Mouse (Mus musculus): Measurements from ENCODE around the gene Pacrg. TPM values are rescaled to one million over a fixed set of nuclear protein-coding genes. Genes with fewer than 3 reads are reported as not detected.
A peak's percentile ranks its signal among the peaks of the same experiment; 100 is the strongest.

Gene Pacrg
- polyA plus RNA-seq, 1 experiment: 5.5 TPM

DNA sequence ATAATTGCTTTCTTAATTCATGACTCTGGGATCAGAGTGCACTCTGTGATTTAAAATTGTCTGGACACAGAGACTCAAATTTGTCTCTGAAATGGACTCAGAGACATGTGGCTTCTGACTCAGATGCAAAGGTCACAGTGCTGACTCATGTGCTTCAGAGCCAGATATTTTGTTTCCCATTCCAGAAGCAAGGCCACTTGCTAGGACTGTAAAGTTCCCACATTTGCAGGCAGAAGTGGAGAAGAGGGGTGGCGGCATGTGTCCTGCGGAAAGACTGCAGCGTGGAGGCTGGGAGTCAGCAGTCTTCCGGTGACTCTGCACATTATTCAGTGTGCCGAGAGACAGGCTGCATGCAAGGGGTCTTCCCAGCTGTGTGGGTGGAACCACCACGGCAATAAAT lies 137.3 kb downstream of the Pacrg start:
- Histone ChIP-seq H3K36me3 (ENCODE audit: control insufficient read depth, insufficient read depth) (no peaks in the 10 kb centered on the region), H3K79me3 (ENCODE audit: low read depth) (no peaks in the 10 kb centered on the region), H3K27me3 (ENCODE audit: control insufficient read depth, insufficient read depth, insufficient read length) (no peaks in the 10 kb centered on the region), H3K79me2 (ENCODE audit: control insufficient read depth, insufficient read depth) (no peaks in the 10 kb centered on the region), H3ac (ENCODE audit: control insufficient read depth, insufficient read length, low read depth) (peak overlapping the region; percentile 4), H3K4me3 (ENCODE audit: insufficient read depth, poor library complexity, severe bottlenecking) (no peak overlapping the region)
- peak; percentile 3 for TF ChIP-seq MYOD1 (IDR thresholded peaks at IDR 0.05; ENCODE audit: control insufficient read depth, insufficient read length, low read depth)
- TF ChIP-seq CTCF (IDR thresholded peaks at IDR 0.05; ENCODE audit: control insufficient read depth, insufficient read depth, insufficient read length): no peak
- TF ChIP-seq USF1 (IDR thresholded peaks at IDR 0.05; ENCODE audit: low read depth): no peak
- TF ChIP-seq FOSL1 (IDR thresholded peaks at IDR 0.05; ENCODE audit: insufficient read depth, low read length, poor library complexity, severe bottlenecking): peak; percentile 39
- no peak for TF ChIP-seq CEBPB (IDR thresholded peaks at IDR 0.05; ENCODE audit: low read depth)
- TF ChIP-seq MAX (IDR thresholded peaks at IDR 0.05): peak; percentile 72
- TF ChIP-seq MYOG (IDR thresholded peaks at IDR 0.05; ENCODE audit: control insufficient read depth, extremely low read depth, insufficient read length): no peak

DNA sequence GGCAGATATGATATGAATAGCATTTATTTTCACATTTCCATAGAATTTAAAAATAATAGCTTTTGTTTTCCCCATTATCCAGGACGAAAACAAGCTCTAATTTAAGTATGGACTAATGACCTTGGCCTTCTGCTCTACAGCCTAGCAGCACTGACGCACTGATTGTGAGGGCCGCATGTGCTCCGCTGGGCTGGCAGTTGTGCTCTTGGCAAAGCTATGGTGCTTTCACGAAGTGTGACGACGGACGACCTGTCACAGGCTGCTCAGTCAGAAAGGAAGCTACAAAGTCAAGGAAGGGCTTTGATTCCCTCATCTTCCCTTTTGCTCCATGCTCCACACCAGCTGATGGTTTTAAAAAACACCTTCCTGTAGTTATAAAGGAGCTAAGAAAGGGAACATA lies 142.1 kb downstream of the Pacrg start:
- no peaks in the 10 kb centered on the region for H3K79me2 ChIP-seq (ENCODE audit: control insufficient read depth, insufficient read depth)
- no peaks in the 10 kb centered on the region for H3K27me3 ChIP-seq (ENCODE audit: control insufficient read depth, insufficient read depth, insufficient read length)
- TF ChIP-seq MAX (IDR thresholded peaks at IDR 0.05) (no peak), MYOG (IDR thresholded peaks at IDR 0.05; ENCODE audit: control insufficient read depth, extremely low read depth, insufficient read length) (no peak), USF1 (IDR thresholded peaks at IDR 0.05; ENCODE audit: low read depth) (no peak), MYOD1 (IDR thresholded peaks at IDR 0.05; ENCODE audit: control insufficient read depth, insufficient read length, low read depth) (no peak), FOSL1 (IDR thresholded peaks at IDR 0.05; ENCODE audit: insufficient read depth, low read length, poor library complexity, severe bottlenecking) (no peak), CEBPB (IDR thresholded peaks at IDR 0.05; ENCODE audit: low read depth) (no peak), CTCF (IDR thresholded peaks at IDR 0.05; ENCODE audit: control insufficient read depth, insufficient read depth, insufficient read length) (no peak)
- H3K4me3 ChIP-seq (ENCODE audit: insufficient read depth, poor library complexity, severe bottlenecking): no peak overlapping the region
- no peaks in the 10 kb centered on the region for H3K36me3 ChIP-seq (ENCODE audit: control insufficient read depth, insufficient read depth)
- H3K79me3 ChIP-seq (ENCODE audit: low read depth): no peaks in the 10 kb centered on the region
- no peak overlapping the region for H3ac ChIP-seq (ENCODE audit: control insufficient read depth, insufficient read length, low read depth)

DNA sequence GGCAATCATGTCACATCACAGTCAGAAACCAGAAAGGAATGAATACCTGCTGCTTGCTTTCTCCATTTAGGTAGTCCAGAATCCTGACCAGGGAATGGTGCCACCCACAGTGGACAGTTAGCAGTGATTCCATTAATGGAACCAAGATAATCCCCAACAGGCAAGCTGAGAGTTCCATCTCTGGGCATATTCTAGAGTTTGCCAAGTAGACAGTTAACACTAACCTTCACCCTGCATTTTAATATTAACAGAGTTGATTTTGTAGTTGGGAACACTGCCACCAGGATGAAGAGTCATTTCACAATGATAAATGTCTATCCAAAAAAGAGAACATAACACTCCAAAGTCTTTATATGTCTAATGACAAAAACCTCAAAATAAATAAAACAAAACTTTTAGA lies 144.7 kb downstream of the Pacrg start:
- Histone ChIP-seq H3K79me3 (ENCODE audit: low read depth) (no peaks in the 10 kb centered on the region), H3K79me2 (ENCODE audit: control insufficient read depth, insufficient read depth) (no peaks in the 10 kb centered on the region), H3K4me3 (ENCODE audit: insufficient read depth, poor library complexity, severe bottlenecking) (no peak overlapping the region), H3K27me3 (ENCODE audit: control insufficient read depth, insufficient read depth, insufficient read length) (no peaks in the 10 kb centered on the region), H3K36me3 (ENCODE audit: control insufficient read depth, insufficient read depth) (no peaks in the 10 kb centered on the region), H3ac (ENCODE audit: control insufficient read depth, insufficient read length, low read depth) (no peak overlapping the region)
- no peak for TF ChIP-seq FOSL1 (IDR thresholded peaks at IDR 0.05; ENCODE audit: insufficient read depth, low read length, poor library complexity, severe bottlenecking)
- no peak for TF ChIP-seq CEBPB (IDR thresholded peaks at IDR 0.05; ENCODE audit: low read depth)
- no peak for TF ChIP-seq MYOD1 (IDR thresholded peaks at IDR 0.05; ENCODE audit: control insufficient read depth, insufficient read length, low read depth)
- TF ChIP-seq MAX (IDR thresholded peaks at IDR 0.05): no peak
- TF ChIP-seq USF1 (IDR thresholded peaks at IDR 0.05; ENCODE audit: low read depth): no peak
- no peak for TF ChIP-seq MYOG (IDR thresholded peaks at IDR 0.05; ENCODE audit: control insufficient read depth, extremely low read depth, insufficient read length)
- no peak for TF ChIP-seq CTCF (IDR thresholded peaks at IDR 0.05; ENCODE audit: control insufficient read depth, insufficient read depth, insufficient read length)

DNA sequence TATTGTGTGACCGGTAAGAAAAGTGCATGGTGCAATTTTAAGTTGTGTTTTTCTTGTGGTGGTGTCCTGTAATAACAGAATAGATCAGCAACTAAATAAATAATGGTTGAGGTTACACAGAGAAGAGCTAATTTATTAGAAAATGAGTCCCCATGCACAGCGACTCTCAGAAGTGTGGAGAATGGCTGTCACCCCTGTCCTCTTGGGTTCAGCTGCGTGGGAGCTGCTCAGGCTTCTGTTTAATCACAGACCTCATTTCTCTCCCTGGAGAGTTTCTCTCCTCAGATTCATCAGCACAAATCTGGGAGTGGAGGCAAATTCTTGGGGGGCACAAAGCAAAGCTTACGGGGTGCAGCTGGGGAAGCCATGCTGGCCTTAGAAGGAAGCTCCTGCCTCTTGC lies 163.0 kb downstream of the Pacrg start:
- TF ChIP-seq CTCF (IDR thresholded peaks at IDR 0.05; ENCODE audit: control insufficient read depth, insufficient read depth, insufficient read length) (no peak), MYOD1 (IDR thresholded peaks at IDR 0.05; ENCODE audit: control insufficient read depth, insufficient read length, low read depth) (no peak), USF1 (IDR thresholded peaks at IDR 0.05; ENCODE audit: low read depth) (no peak), CEBPB (IDR thresholded peaks at IDR 0.05; ENCODE audit: low read depth) (no peak)
- H3K79me2 ChIP-seq (ENCODE audit: control insufficient read depth, insufficient read depth): no peaks in the 10 kb centered on the region

DNA sequence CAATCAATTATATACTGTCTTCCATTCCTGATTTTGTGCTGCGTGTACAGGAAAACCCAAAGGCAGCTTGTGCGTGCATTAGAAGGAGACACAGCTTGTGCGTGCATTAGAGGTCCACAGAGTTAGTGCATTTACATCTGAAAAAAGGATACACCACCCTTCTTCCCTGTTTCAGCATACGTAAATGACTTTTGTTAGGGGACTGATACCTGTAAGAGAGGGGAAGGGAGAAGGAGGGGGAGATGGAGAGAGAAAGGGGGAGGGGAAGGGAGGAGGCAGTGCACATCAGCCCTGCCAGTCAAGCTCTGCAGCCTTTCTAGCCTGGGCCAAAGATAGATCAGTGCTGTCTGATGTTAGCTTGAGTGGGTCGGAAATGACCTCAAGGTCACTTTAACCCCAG lies 164.6 kb downstream of the Pacrg start:
- Histone ChIP-seq H3K27me3 (ENCODE audit: control insufficient read depth, insufficient read depth, insufficient read length) (no peaks in the 10 kb centered on the region), H3ac (ENCODE audit: control insufficient read depth, insufficient read length, low read depth) (no peak overlapping the region), H3K79me2 (ENCODE audit: control insufficient read depth, insufficient read depth) (no peaks in the 10 kb centered on the region), H3K79me3 (ENCODE audit: low read depth) (no peaks in the 10 kb centered on the region), H3K36me3 (ENCODE audit: control insufficient read depth, insufficient read depth) (no peaks in the 10 kb centered on the region), H3K4me3 (ENCODE audit: insufficient read depth, poor library complexity, severe bottlenecking) (no peak overlapping the region)
- TF ChIP-seq MAX (IDR thresholded peaks at IDR 0.05) (no peak), CEBPB (IDR thresholded peaks at IDR 0.05; ENCODE audit: low read depth) (no peak), CTCF (IDR thresholded peaks at IDR 0.05; ENCODE audit: control insufficient read depth, insufficient read depth, insufficient read length) (no peak), USF1 (IDR thresholded peaks at IDR 0.05; ENCODE audit: low read depth) (no peak), MYOG (IDR thresholded peaks at IDR 0.05; ENCODE audit: control insufficient read depth, extremely low read depth, insufficient read length) (no peak), MYOD1 (IDR thresholded peaks at IDR 0.05; ENCODE audit: control insufficient read depth, insufficient read length, low read depth) (no peak), FOSL1 (IDR thresholded peaks at IDR 0.05; ENCODE audit: insufficient read depth, low read length, poor library complexity, severe bottlenecking) (no peak)

More for the DNA sequence above, 163.0 kb downstream of the Pacrg start:
- H3ac ChIP-seq (ENCODE audit: control insufficient read depth, insufficient read length, low read depth): no peak overlapping the region
- no peak overlapping the region for H3K4me3 ChIP-seq (ENCODE audit: insufficient read depth, poor library complexity, severe bottlenecking)
- no peaks in the 10 kb centered on the region for H3K27me3 ChIP-seq (ENCODE audit: control insufficient read depth, insufficient read depth, insufficient read length)
- H3K79me3 ChIP-seq (ENCODE audit: low read depth): no peaks in the 10 kb centered on the region
- H3K36me3 ChIP-seq (ENCODE audit: control insufficient read depth, insufficient read depth): no peaks in the 10 kb centered on the region

DNA sequence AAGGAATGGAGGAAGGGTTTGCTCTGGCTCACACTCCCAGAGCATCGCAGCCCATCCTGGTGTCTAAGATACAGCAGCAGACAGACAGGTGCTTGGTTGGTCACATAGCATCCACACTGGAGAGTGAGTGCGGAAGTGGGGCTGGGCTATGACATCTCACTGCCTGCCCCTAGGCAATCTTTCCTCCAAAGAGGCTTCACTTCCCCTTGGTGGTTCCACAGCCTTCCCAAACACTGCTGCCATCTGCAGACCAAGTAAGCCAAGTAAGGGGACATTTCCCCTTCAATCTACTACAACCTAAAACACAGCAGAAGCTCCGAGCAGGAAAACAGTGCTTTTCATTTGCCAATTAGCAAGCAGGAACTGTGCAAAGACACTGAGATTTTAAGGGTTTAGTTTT lies 165.1 kb downstream of the Pacrg start:
- H3K36me3 ChIP-seq (ENCODE audit: control insufficient read depth, insufficient read depth): no peaks in the 10 kb centered on the region
- no peak overlapping the region for H3K4me3 ChIP-seq (ENCODE audit: insufficient read depth, poor library complexity, severe bottlenecking)
- no peaks in the 10 kb centered on the region for H3K79me3 ChIP-seq (ENCODE audit: low read depth)
- H3K79me2 ChIP-seq (ENCODE audit: control insufficient read depth, insufficient read depth): no peaks in the 10 kb centered on the region
- no peak overlapping the region for H3ac ChIP-seq (ENCODE audit: control insufficient read depth, insufficient read length, low read depth)
- H3K27me3 ChIP-seq (ENCODE audit: control insufficient read depth, insufficient read depth, insufficient read length): no peaks in the 10 kb centered on the region
- TF ChIP-seq MAX (IDR thresholded peaks at IDR 0.05) (no peak), CTCF (IDR thresholded peaks at IDR 0.05; ENCODE audit: control insufficient read depth, insufficient read depth, insufficient read length) (no peak)
